Mouse (Mus musculus) hematopoietic stem cell, adult 5-6 weeks (primary cell): ENCODE results near the gene Aoah. TPM values are rescaled to one million over a fixed set of nuclear protein-coding genes. Genes with fewer than 3 reads are reported as not detected.

Source experiments
- ATAC-seq, 2 experiments: fragments of 125-278 bp in 1 of 2; replicated peaks in 1 of 2; 2 replicates each; pipeline ENCODE4 v1.8.0; 2016 to 2017; ENCODE audit warnings: inconsistent platforms in 2 of 2, mild to moderate bottlenecking in 2 of 2, moderate number of reproducible peaks in 2 of 2, low read depth in 1 of 2, moderate TSS enrichment in 1 of 2; ENCODE audit not compliant: low FRiP score in 2 of 2, poor library complexity in 2 of 2, severe bottlenecking in 2 of 2, insufficient read depth in 1 of 2, low TSS enrichment in 1 of 2
- total RNA-seq: library from RNA; stranded (forward); fragments of 172-1452, 232-1000 nt; gene quantifications from 2 replicates; pipeline ENCODE4 v1.2.3, GENCODE M21; 2017

Aoah gene
- total RNA-seq, 1 experiment from 2014 or later = 6.7 TPM

DNA sequence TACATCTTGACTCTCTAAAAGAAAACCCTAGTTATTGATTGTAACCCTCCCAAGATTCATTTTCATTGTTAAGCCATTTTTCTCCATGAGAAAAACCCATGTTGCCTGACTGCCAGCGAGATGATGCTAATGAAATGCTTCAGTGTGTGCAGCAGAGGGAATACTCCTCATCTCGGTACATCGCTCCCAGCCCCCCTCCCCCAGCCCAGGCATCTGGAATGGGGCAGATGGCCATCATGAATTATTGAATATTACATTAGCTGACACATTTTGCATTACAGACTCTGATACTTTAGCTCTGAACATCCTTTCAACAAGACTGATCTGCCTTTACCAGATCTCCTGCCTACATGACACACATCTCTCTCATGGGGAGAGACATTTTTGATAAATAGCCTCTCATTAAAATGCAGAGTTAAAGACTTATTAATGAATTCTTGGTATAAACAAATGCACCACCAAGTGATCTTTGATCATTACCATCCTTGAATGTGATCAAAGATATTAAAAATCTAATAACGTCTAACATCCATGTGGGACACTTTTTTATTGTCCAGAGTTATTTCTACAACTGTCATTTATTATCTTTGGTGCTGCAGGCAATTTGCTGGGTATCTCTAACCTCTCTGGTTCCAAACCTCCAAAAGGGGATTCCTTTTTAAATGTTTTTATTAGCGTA lies 211.9 kb downstream of the Aoah start:
- ATAC-seq = no peak

DNA sequence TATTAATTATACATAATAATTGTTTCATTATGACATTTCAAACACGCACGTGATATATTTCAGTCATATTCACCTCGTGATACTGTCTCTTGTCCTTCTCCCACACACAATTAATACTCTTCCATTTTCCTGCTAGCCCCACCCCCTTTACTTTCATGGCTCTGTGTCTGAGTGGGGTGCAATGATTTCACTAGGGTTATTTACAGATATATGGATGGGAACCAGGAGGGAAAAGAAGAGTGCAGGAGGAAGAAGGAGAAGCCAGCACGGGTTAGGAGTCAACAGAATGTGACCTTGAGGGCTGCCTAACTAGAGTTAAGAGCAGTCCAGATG lies 212.4 kb downstream of the Aoah start:
- no peak for ATAC-seq

DNA sequence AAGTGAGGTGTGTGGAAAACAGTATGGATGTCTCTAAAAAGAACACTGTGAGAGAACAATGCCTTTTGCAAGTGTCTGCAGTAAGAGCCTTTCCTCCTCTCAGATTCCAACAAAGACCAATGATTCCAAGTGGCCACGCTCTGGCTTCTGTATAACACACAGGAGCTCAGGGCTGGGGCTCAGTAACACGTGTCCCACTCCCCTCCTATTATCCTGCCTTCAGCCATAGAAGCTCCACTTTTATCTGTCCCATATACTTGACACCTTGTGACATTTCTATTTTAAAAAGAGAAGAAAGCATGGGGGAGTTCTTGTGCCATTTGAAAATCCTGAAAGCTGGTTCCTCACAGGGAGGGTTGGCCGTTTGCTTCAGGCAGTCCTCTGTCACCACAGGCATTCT lies 219.7 kb downstream of the Aoah start:
- no peak for ATAC-seq

DNA sequence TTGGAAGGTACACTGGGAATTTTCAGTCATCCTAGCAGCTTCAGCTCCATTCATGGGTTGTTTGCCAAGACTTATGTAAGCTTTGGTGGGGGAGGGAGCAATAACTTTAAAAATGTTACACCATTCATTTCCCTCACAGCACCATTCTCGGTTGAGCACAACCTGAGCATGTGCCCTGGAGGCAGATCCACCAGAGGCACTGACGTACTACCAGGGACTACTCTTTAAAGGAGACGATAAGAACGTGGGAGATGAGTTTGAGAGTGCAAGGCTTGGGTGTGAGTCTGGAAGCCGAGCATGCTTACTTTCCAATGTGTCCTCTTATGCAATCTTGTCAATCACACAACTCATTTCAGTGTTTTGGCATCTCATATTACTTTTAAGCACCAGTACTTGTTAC lies 230.9 kb downstream of the Aoah start:
- ATAC-seq = no peak

- no peak for ATAC-seq
Observed at GRCm38 (mm10) chr13:21033176-21033575, 239.3 kb downstream of the Aoah start.

DNA sequence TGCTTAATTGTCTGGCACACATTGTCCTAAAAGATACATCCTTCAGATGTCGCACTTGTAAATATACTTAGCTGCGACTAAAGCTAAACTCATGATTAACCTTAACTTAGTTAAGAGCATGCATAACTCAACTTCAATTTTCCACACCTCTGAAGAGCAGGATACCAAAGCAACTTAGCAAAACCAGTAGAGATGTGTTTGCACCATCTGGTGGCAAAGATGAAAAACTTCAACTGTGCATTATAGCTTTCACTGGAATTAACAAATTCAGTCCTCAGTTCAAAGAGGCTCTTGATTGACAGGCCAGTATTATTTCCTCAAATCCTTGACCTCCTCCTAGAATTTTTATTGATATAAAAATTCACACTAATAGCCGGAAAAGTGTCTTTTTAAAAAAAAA lies 241.1 kb downstream of the Aoah start:
- ATAC-seq = no peak

GRCm38 (mm10) chr13:21035981-21036380 lies 242.1 kb downstream of the Aoah start:
- no peak for ATAC-seq

GRCm38 (mm10) chr13:21040589-21041199 lies 246.8 kb downstream of the Aoah start:
- ATAC-seq = no peak

DNA sequence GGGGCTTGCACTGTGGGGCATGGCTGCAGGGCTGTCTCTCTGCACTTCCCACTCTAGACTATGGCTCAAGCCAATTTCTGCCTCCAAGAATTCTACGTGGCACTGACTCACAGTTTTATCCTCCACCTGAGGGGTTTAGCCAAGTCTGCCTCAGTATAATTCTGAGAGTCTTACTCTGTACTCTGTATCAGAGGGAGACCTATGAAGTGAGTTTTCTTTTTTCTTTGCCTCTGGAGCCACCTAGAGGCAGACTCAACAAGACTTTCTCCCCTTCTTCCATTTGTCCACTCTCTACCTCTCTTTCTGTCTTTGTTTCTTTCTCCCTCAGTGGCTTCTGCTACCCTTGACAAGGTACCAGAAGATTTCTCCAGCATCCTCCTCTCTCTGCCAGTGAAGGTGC lies 256.2 kb downstream of the Aoah start:
- no peak for ATAC-seq

- ATAC-seq = no peak
Observed at GRCm38 (mm10) chr13:21066021-21066420, 272.1 kb downstream of the Aoah start.

DNA sequence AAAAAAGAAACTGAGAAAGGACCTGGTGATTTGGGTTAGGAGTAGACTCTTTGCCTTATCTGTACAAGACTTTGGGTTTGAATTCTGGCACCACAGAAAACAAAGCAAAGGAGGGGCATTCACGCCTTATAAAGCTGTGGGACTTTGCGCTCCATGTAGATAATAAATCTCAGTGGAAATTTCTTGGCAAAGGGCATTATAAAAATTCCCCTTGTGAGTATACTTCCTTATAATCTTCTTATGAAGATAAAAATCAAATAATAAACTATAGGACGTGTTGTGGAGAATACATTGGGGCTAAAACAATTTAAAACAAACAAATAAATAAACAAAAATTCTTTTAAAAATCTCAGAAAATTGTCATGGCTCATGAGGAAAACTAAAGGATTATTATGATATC lies 280.9 kb downstream of the Aoah start, which contains the start of gene Olfr1370:
Gene Olfr1370, minus strand, starts transcription at position 101 of the 400 bp plus-strand sequence.
- ATAC-seq = no peak

- no peak for ATAC-seq
Observed at GRCm38 (mm10) chr13:21082686-21083085, 288.8 kb downstream of the Aoah start.
